Mouse (Mus musculus) small intestine, adult 2 months (tissue): Measurements from ENCODE around the gene Nkx2-4.

Experiments used
- CTCF ChIP-seq: fragments of 200-500 bp; IDR thresholded peaks from 2 replicates; pipeline ENCODE4 v1.5.1; 2012; ENCODE audit warnings: low read depth, mild to moderate bottlenecking, control low read depth, inconsistent platforms, low read length, moderate library complexity, mixed read lengths; ENCODE audit not compliant: insufficient replicate concordance, insufficient read length; ENCODE audit errors: extremely low read depth
- POLR2A ChIP-seq: fragments of 200-500 bp; IDR thresholded peaks from 2 replicates; pipeline ENCODE4 v1.6.1; 2012; ENCODE audit warnings: low read depth, mild to moderate bottlenecking, control low read depth, inconsistent platforms, low read length, moderate library complexity

GRCm38 (mm10) chr2:147070305-147070704 lies 14.9 kb downstream of the Nkx2-4 start:
- TF ChIP-seq POLR2A (no peak), CTCF (no peak)
